Mouse (Mus musculus) ovary, postnatal 36 days (tissue): ENCODE measurements around the gene Borcs5.

Source experiments
- DNase-seq: peaks from one replicate; pipeline ENCODE4 v3.0.0; 2022; ENCODE audit warnings: low spot score, mixed read lengths

The Borcs5 gene

DNA sequence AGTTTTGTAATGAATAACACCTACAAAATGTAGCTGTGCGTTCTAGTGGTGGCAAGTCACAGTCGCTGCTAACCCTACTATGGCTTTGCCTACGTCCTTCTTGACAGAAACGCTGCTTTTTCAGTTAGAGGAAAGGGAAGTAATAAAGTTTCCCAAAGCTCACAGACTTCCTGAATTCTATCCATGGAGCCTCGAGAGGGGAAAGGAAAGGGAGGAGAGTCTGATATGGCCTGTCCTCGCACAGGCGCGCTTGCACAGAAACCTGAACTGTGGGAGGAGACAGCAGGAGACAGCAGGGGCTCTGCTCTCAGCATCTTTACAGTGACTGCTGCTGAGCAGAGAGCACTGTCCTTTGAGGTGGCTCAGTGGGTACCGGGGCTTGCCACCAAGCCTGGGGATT, 8.9 kb upstream of the Borcs5 start:
- DNase-seq = no peak

DNA sequence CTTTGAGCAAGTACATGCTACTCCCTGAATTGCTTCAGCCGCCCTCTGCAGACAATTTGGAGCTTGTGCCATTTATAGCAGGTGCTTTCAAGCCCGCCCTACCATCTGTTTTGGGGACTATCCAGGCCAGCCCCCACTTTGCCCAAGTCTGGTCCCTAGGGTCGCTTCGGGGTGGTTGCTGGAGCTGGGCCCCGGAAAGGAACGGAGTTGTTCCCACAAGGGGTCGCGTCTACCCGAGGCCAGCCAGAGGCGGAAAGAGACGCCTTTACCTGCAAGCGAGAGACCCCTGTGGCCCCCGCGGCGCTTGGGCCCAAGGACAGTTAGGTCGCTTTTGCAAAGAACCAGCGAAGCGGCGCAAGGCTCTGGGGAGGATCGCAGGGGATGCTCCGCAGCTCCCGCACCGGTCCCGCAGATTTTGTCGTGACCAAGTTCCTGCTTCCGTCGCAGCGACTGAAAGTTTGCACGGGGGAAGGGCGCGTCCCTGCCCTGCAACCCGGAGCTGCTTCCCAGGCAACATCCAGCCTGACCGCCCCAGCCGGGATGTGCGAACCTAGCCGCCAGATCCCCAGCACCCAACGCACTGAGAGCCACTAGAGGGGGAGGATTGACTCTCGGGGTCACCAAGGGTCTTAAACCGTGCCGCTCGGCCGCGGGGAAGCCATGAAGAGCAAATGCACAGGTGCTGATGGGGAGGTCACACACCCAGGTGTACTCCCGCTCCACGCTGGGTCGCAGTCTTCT, 7.2 kb upstream of the Borcs5 start, which contains the start of gene Mansc1:
TSS of gene Mansc1 (minus strand) at position 542 of the 741 bp plus-strand sequence.
- DNase-seq = peak; percentile 61

DNA sequence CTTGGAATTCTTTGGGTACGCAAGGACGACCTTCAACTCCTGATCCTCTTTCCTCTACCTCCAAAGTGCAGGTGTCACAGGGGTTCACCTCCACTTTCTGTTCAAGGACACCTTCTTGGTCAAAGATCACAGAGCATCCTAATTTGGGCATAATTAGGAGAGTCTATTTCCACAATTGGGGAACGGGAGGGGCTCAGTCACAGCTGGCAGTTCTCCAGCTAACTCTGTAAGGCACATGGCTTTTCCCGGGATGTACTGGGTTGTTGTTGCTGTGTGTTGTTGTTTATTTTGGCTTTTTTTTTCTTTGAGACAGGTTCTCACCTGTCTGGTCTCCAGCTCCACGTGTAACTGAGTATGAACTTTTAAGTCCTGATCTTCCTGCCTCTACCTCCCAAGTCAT, 6.6 kb upstream of the Borcs5 start:
- no peak for DNase-seq

DNA sequence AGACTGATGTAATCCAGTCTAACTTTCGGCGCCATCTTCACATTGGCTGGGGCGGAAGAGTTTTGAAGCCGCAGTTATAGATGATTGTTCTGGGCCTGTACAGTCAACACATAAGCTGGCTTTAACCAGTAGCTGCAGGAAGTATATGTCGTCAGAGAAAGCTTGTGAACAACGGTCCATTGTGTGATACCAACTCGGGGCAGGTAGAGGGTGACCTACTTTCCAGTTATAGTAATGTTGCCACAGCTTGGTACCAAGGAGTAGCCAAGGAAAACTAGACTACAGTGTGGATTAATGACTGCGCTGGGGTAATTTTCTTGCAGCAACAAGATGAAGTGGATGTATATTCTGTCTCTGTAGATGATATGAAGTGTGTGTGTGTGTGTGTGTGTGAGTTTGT, 5.8 kb upstream of the Borcs5 start:
- DNase-seq = no peak

DNA sequence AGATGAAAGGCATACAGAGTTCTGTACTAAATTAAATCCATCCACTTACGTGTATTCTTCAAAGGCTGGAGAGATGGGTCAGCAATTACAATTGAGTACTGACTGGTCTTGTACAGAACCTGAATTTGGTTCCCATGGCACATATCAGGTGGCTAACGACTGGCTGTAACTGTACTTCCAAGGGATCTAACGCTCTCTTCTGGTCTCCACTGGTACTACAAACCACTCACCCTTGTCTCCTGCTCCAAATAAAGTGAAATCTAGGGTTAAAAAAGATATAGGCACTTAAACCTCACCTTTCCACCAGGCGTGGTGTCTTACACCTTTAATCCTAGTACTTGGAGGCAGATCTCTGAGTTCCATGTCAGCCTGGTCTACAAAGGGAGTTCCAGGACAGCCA, 2.8 kb upstream of the Borcs5 start:
- no peak for DNase-seq

DNA sequence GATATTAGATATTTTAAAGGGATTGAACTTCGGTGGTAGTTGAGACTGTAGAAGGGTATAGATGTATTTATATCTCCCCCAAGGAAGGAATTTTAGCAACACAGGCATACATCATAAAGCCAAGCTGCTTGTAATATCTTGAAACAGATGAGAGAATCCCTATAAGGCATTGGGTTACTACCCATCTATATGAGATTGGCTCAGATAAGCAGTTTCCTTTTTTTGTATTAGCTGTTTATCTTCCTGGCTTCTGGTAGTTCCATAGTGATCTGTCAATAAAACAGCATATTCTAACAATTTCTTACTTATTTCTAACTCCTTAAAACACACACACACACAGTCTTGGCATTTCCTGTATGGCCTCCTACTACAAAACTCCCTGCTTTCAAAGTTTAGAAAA, 590 bp downstream of the Borcs5 start:
- no peak for DNase-seq

DNA sequence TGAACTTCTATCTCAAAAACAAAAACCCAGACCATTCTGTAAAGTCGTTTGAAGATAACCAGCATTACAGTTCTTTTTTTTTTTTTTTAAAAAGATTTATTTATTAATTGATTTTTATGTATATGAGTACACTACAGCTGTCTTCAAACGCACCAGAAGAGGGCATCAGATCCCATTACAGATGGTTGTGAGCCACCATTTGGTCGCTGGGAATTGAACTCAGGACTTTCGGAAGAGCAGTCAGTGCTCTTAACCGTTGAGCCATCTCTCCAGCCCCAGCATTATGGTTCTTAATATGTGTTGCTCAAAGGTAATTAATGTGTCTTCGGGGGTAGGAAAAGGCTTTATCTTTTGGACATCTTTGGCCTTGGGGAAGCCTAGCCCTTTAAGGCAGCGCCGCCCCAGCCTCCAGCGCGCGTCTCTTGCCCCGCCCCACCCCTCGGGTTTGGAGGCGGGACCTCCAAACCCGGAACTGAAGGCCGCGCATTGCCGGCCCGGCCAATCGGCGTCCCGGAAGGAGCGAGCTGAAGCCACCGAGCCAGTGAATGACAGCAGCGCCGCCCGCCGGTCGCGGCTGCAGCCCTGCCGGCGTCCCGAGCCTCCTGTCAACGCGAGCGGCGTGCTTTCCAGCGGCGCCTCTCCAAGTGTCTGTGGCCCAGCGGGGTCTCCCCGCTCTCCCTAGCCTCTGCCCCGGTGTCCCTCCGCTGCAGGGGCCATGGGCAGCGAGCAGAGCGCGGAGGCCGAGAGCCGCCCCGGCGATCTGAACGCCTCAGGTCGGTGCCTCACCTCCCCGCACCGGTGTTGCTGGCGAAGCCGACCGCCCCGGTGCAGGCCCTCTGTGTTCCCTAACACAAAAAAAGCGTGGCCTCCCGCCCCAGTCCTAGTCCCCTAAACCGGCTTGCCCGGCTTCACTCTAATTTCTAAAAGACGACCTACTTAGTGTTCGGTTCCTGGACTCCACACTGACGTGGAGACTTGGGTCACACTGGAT, 1.5 kb downstream of the Borcs5 start:
- DNase-seq = peak; percentile 93

DNA sequence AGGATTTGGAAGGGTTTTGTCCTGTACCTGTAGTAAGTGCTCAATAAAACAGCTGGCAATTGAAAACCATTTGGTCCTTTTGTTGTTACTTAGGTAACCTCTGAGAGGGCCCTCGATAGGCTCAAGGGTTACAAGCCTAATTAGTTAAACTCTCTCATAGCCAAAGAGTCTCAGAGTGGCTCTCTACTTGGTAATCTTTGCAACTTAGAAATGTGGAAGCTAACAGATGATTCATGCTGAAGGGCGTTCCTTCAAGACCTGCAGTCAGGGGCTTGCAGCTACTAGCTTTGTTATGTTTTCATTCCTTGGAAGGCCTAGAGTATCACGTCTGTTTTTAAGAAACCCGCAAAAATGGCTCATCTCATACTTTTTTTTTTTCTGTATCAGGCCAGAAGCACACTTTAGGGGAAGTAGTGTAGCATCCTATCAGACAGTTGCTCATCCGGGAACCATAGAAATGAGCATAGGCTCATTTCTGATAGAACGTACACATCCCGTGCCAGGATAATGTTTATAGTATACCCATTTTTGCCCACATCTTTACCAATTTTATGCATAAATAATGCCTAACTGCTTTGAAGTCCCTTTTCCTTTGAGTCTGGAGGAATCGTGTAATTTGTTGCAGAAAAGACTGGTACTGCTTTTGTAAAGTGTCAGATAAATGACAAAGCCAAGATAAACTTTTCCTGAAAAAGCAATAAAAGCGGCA, 2.6 kb downstream of the Borcs5 start:
- no peak for DNase-seq

DNA sequence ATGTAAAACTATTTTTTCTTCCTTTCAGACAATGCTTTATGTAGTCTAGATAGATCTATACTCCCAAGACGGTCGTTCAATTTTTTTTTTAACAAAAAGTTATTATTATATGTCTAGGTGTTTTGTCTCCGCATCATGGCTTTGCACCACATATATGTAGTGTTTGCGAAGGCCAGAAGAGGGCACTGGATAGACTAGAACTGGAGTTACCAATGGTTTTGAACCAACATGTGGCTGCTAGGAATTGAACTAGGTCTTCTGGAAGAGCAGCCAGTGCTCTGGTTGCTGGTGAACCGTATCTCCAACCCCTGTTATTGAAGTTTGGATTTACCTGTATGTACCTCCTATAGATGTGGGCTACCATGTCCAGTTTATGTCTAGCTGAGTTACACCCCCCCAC, 4.0 kb downstream of the Borcs5 start:
- no peak for DNase-seq

DNA sequence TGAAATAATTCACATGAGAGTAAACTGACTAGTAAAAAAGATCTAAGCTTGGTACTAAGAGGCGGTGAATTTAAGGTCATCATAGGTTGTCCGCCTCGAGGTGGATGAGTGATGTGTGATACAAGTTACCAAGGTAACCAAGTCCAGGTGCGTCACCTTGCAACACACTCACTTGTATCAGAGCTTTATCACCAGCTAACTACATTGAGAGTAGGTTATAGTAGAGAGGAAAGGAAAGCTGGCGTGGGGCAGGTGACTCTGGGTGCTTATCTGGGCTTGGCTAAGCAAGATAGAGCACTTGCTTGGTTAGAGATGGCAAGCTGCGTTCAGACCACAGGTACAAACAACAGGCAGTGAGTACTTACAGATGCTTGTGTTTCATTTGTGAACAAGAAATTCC, 7.5 kb downstream of the Borcs5 start:
- no peak for DNase-seq

DNA sequence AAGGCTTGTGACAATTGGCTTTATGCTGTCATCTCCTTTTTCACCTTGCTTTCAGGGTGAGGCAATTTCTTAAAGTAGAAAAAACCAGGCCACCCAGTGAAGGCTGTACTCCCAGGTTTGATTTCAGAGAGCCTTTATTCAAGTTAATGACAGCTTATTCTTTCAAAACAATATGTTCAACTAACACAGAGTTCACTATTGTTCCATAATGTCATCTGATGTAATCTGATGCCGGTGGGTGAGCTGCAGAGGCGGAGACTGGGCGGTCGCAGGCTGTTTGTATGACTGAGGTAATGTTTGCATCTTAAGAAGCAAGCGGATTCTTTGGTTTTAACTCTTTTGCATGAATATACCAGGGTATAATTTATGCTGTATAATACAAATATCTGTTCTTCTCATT, 8.3 kb downstream of the Borcs5 start:
- no peak for DNase-seq

DNA sequence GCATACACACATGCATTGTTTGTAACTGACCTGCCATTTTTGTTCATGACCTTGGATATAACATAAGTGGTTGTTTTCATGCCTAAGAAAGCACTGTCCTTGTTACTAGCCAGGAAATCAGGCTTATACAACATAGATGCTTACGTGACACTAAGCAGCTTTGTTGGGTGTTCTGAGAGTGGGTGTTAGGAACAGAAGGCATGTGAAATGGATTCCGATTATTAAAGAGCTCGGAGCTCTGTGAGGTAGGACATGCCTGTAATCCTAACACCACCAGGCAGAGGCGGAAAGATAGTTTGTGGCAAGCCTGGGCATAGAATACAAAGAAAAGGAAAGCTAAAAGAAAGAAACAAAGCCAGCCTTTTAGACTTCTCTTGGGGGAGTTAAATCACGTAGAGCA, 9.0 kb downstream of the Borcs5 start:
- DNase-seq = no peak

DNA sequence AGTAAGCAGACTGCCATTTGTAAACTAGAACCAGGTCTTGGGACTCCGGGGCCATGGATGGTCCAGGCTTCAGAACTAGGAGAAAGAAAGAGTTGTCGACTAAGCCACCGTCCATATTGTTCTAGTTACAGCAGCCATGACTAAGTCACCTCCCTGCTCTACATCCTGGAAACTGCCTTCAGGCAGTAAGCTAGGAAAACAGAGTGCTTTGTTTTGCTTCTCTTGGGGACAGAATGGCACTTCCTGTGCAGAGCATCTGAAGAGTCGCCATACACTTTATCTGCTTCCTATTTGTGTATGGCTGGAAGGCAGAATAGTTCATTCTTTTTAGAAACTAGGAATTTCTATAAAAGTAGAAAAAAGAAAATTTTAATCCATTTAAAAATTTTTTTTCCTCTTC, 17.2 kb downstream of the Borcs5 start:
- DNase-seq = no peak

DNA sequence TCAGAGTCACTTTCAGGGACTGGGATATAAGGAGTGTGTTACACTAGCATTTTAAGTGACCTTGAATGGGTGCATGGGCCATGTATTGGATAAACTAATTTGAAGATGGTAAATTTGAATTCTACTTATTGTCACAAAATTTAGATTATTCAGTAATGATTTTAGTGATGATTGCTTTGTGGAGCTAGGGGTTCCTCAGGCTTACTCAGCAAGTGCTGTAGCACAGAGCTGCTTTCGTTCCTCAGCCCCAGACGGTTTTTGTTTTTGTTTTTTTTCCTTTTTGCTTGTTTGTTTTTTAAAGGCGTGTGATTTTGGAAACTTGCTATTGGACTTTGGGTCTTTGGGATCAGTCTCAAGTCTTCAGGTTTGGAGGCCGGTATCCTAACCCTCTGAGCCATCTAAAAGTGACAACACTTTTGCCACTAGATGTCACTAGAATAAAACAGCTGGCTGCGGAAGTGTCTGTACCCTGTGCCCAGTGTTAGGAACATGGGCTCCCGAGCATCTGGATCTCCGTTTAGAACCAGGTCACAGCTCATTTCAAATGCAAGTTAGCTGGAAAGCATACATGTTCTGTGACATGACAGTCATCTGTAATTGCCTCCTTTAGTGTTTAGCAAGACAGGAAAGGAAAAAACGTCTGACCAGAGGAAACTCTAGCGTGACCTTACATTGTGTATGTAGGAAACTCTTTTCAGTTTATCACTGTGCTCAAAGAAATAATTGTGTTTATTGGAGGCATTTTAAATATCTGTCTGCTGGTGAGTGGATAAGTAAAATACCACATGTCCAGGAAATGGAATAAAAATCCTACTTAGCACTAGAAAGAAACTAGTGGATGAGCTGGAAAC, 20.0 kb downstream of the Borcs5 start:
- DNase-seq = no peak

DNA sequence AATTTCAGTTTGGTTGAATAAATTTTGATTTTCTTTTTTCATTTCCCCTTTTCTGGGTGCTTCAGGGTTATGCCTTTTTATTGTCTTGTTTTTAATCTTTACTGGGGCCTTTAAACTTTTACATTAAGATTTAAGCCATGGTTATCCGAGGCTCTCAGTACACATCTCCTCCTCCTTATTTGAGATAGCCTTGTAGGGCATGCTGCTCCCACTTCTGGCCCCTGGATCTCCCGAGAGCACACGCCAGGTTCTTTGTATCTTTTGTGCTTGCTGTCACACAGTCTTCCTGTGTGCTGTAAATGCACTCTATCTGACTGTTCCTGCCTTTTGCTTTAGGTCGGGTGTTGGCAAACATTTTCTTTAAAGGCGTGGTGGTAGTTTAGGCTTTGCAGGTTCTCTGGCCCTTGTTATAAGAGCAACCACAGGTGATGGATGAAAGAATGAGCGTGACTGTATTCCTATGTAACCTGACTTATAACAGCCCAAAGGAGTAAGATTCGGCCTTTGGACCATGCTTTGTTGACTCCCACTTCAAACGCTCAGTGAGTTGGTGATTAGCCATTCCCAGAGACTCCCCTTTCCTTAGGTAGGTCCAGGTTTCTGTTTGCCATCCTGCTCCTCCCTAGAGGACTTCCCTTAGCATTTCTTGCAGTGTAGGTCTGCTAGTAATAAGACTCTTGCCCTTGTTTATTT, 21.6 kb downstream of the Borcs5 start:
- no peak for DNase-seq

DNA sequence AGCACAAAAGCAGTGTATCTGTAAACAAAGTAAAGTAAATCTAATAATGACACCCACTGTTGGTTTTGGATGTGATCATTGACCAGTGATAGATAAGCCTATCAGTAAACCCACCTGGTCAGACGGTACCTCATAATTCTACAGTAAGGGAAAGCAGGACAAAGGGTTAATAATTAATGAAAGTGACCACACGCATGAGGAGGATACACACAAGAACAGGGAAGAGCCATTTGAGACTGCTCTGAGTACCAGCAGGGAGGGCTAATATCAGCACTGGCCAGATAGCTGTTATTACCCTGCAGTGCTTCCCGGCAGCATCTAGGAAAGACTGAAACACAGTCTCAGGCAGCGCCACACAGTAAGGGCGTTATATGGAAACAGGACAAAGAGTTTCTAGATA, 25.3 kb downstream of the Borcs5 start:
- no peak for DNase-seq

DNA sequence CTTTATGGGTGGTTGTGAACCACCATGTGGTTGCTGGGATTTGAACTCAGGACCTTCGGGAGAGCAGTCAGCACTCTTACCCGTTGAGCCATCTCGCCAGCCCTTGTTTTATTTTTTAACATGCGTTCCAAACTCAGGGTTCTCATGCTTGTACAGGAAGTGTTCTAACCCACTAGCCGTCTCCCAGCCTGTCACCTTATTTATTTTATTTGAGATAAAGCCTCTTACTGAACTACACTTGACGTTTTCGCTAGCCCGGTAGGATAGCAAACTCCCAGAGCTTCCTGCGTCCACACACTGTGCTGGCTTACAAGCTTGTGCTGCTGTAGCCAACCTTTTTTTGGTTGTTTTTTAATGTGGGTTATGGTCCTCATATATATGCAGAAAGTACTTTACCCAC, 26.5 kb downstream of the Borcs5 start:
- no peak for DNase-seq

DNA sequence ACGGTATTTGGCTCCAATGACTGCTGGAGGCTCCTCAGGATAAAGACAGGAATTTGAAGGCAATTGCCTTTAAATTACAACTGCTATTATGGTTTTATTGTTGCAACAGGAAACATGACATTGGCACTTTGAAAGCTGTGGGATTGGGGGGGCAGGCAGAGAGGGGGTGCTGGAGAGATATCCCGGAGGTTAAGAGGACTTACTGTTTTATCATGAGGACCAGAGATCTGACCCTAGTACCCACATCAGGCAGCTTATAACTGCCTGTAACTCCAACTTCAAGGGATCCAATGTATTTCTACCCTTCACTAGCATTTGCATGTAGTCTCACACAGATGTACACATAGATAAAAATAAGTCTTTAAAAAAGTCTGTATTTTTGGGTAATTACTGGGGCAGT, 29.2 kb downstream of the Borcs5 start:
- no peak for DNase-seq

DNA sequence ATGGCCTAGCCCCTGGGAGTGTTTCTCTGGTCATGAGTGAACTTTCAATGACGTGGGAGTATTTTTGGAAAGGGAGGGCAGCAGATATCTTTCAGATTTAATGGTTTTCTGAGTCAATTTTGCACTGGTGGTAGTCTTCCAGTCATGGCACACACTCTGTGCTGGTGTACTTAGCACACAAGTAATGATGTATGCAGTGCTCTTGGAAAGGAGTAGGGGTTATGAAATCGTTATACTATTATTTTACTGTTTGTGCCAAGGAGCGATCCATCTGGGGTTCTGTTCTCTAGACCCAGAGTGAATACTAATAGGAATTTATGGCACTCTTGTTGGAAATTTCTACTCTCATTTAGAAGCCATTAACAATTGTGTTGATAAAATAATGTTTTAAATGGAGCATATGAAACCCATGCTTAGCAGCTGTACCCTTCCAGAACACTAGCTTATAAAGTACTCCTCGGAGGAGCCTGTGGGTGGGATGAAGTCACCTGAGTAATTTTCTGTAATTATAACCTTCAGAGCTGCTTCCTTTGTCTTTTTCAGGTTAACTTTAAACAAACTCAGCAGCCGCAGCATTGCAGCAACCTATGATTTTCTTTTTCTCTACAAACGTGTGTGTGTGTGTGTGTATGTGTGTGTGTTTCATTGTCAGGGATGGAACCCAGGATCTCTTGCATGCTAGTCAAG, 30.0 kb downstream of the Borcs5 start:
- no peak for DNase-seq

DNA sequence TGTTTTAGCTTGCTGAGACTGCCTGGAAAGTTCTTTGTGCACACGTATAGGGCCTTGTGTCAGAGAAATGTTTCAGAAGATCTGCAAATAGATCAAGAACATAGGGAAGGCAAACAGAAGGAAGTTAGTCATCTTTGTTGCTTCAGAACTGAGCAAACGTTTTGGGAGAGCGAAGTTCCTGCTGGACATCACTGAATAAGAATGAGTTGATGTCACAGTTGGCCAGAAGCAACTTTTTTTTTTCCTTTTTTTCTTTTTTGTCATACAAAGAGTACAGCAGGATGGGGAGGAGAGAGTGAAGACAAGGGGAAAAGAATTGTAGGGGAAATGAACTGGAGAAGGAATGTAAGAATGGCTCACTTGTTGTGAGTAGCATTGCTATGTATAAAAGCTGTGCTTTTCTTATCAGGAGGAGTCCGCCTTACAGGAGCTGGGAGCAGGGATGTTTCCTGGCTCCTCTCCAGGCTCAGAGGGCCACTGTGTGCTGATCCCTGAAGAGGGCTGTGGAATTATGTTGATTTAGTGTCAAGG, 31.6 kb downstream of the Borcs5 start:
- DNase-seq = peak; percentile 49
